9 mouse cellular contexts compared by ENCODE assay signal in genomic region chr11:61091642-61092262, GRCm38 (mm10). TPM values are rescaled to one million over a fixed set of nuclear protein-coding genes. Genes with fewer than 3 reads are reported as not detected.
A peak's percentile ranks its signal among the peaks of the same experiment; 100 is the strongest.
DNase-seq lines count a peak whose midpoint lies in the region; ATAC-seq and TF ChIP-seq lines count a peak whose summit lies in the region.
"Had no signal": no experiment of that assay in that cellular context is flagged by ENCODE, and none has a peak within 500 bp of the region (broad histone marks: within the 10 kb centered on the region; RNA-seq: fewer than 3 reads in every experiment).

No protein-coding gene starts in this region.

- no peak overlapping the region for H3K4me3 ChIP-seq in intestine, postnatal 0 days (ENCODE audit: low read depth, low read length)
- no peak overlapping the region for H3K4me3 ChIP-seq in intestine, embryonic 16.5 days (ENCODE audit: low read length)
- no peak overlapping the region for H3K4me3 ChIP-seq in midbrain, embryonic 13.5 days (replicated peaks)
- H3K4me3 ChIP-seq: erythroblast, embryonic 14.5 days had no signal

- WGBS in intestine, postnatal 0 days, result 22% methylated on average over 7 of the region's 7 CpGs
- 17% methylated on average over 7 of the region's 7 CpGs for WGBS in intestine, embryonic 16.5 days
- 9% methylated on average over 7 of the region's 7 CpGs for WGBS in midbrain, embryonic 13.5 days

- H3K4me1 ChIP-seq in intestine, postnatal 0 days (replicated peaks; ENCODE audit: control insufficient read depth, insufficient read depth, low read length), result no peaks in the 10 kb centered on the region
- H3K4me1 ChIP-seq in intestine, embryonic 16.5 days (ENCODE audit: control insufficient read depth, insufficient read depth, low read length), result no peaks in the 10 kb centered on the region
- peaks cover 9% of the 10 kb centered on the region for H3K4me1 ChIP-seq in midbrain, embryonic 13.5 days (replicated peaks)

- H3K36me3 ChIP-seq in intestine, postnatal 0 days (ENCODE audit: control insufficient read depth, insufficient read depth), result no peaks in the 10 kb centered on the region
- H3K36me3 ChIP-seq in intestine, embryonic 16.5 days (ENCODE audit: control insufficient read depth, insufficient read depth, low read length), result no peaks in the 10 kb centered on the region
- H3K36me3 ChIP-seq in midbrain, embryonic 13.5 days, result no peaks in the 10 kb centered on the region

- H3K27me3 ChIP-seq in intestine, postnatal 0 days (replicated peaks; ENCODE audit: control insufficient read depth, insufficient read depth, low read length), result no peaks in the 10 kb centered on the region
- H3K27me3 ChIP-seq in intestine, embryonic 16.5 days (replicated peaks; ENCODE audit: control insufficient read depth, insufficient read depth, low read length), result no peaks in the 10 kb centered on the region
- no peaks in the 10 kb centered on the region for H3K27me3 ChIP-seq in midbrain, embryonic 13.5 days

- ATAC-seq in intestine, postnatal 0 days, result no peak
- no peak for ATAC-seq in intestine, embryonic 16.5 days
- peak; percentile 65 for ATAC-seq in midbrain, embryonic 13.5 days

- TF ChIP-seq CTCF in intestine, postnatal 0 days (IDR thresholded peaks at IDR 0.05; ENCODE audit: low read depth), result peak; percentile 88

- no peak overlapping the region for H3K9ac ChIP-seq in intestine, postnatal 0 days (ENCODE audit: low read depth, low read length)
- no peak overlapping the region for H3K9ac ChIP-seq in intestine, embryonic 16.5 days (ENCODE audit: low read depth, low read length)
- H3K9ac ChIP-seq in midbrain, embryonic 13.5 days (replicated peaks), result no peak overlapping the region; the same call in 1 of the 2 replicates

- peak; percentile 75 for DNase-seq in ZHBTc4 (ENCODE audit: low read depth, low spot score)
- peak; percentile 87 for DNase-seq in embryo, embryonic 10 days (ENCODE audit: low spot score)
- DNase-seq in heart, postnatal 4 days, result peak; percentile 82
- DNase-seq in left cerebral cortex, adult 11 months (ENCODE audit: low spot score), result peak; percentile 42
- DNase-seq in telencephalon, adult 2 months (ENCODE audit: low read depth, low spot score), result peak; percentile 68

- no peak overlapping the region for H3K4me2 ChIP-seq in intestine, postnatal 0 days (replicated peaks; ENCODE audit: low read depth)
- H3K4me2 ChIP-seq in intestine, embryonic 16.5 days (ENCODE audit: low read depth, low read length), result no peak overlapping the region
- H3K4me2 ChIP-seq in midbrain, embryonic 13.5 days (replicated peaks), result no peak overlapping the region

- no peak overlapping the region for H3K27ac ChIP-seq in intestine, postnatal 0 days (ENCODE audit: low read depth, low read length)
- H3K27ac ChIP-seq in intestine, embryonic 16.5 days (ENCODE audit: low read length), result no peak overlapping the region
- no peak overlapping the region; the same call in 1 of the 2 replicates for H3K27ac ChIP-seq in midbrain, embryonic 13.5 days

- no peaks in the 10 kb centered on the region for H3K9me3 ChIP-seq in intestine, postnatal 0 days (ENCODE audit: control insufficient read depth)
- no peaks in the 10 kb centered on the region for H3K9me3 ChIP-seq in intestine, embryonic 16.5 days (ENCODE audit: control insufficient read depth, low read length)
- H3K9me3 ChIP-seq in midbrain, embryonic 13.5 days, result no peaks in the 10 kb centered on the region

RNA-seq across cellular contexts. Expression of gene Tnfrsf13b, which starts 34.8 kb away (rescaled TPM):
- 1.8 and 2.3 TPM in 2 replicates for polyA plus RNA-seq in intestine, postnatal 0 days (2015; fragmentation: Nextera tagmentation; extraction: Ambion mirVana)
- polyA plus RNA-seq in intestine, embryonic 16.5 days (2015; fragmentation: Nextera tagmentation; extraction: Ambion mirVana), result 1.8 and 2.5 TPM in 2 replicates
- total RNA-seq in heart, postnatal 4 days (2021), result 1 to 10 TPM in 1 of 2 experiments, under 1 TPM in 1; 0.90 to 1.0 TPM
- polyA plus RNA-seq in midbrain, embryonic 13.5 days (2015; fragmentation: Nextera tagmentation; extraction: Ambion mirVana), result 0.77 and 1.0 TPM in 2 replicates
